Mouse (Mus musculus): ENCODE measurements around the gene Fktn.

GRCm38 (mm10) chr4:53796865-53797772, 83.3 kb downstream of the Fktn start:
- TF ChIP-seq CTCF (IDR thresholded peaks at IDR 0.05; ENCODE audit: low read depth) (no peak), EP300 (optimal IDR thresholded peaks at IDR 0.05) (no peak)
